Mouse (Mus musculus): ENCODE results near the gene Dkk3.

DNA sequence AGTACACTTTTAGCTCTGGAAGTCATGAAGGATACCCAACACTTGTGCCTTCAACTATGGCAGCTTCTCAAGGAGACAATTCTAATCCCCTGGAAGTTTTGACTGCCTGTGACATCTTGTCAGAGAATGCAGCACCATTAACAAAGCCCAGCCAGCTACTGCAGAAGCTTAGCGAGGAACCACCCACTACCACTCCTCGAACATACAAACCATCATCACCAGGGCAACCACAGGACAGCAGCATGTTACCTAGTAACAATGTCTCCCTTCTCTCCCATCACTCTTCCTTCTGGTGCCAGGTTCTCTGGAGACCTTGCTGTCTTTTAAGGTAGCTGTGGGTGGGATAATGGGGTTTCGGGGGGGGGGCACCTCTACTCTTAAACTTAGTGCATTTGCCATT, 40.5 kb upstream of the Dkk3 start:
- no peak for TF ChIP-seq CTCF (IDR thresholded peaks at IDR 0.05; ENCODE audit: low read depth, low read length)
- TF ChIP-seq POLR2A (IDR thresholded peaks at IDR 0.05; ENCODE audit: extremely low read depth, insufficient read depth, low read length): no peak

All from liver, adult 2 months (tissue).